Mouse (Mus musculus) layer of hippocampus, adult 11-12 months (tissue): ENCODE data around the gene Trabd2b.

Experiments used
- DNase-seq: peaks from one replicate; pipeline ENCODE4 v3.0.0; 2022; ENCODE audit warnings: low spot score

Trabd2b gene

DNA sequence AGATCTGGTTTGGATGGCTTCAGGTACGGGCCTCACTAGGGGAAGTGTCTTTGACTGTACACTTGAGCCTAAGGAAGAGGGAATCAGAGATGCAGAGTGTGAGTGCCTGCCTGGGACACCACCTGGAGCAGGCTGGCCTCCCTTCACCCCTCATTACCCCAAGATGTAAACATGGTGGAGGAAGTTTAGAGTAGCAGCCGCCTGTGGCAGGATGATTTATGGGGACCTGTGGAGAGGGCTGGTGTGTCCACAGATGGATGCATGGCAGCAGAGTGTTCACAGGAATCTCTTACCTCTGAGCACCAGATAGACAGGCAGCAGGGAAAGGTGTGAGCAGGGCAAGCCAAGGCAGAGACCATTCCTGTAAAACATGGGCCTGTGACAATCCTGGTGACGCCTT is 199.1 kb downstream of the Trabd2b start:
- DNase-seq = no peak

DNA sequence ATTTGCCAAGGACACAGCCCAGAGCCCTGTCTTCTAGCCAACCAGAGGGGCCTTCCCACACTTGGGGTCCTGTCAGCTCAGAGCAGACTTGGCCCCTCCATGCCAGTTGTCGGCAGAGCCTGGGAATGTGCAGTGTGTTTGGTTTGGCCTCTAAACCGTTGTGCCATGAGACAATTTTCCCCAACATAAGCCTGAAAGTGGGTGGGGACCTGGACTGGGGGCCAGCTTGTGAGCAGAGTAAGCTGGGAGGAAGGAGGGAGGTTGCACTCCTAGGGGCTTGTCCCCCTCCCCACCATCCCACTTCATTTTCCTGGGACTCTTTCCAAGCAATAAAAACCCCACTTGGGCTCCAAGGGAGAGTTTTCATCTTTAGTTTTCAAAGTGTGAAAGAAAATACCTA is 201.3 kb downstream of the Trabd2b start:
- no peak for DNase-seq

DNA sequence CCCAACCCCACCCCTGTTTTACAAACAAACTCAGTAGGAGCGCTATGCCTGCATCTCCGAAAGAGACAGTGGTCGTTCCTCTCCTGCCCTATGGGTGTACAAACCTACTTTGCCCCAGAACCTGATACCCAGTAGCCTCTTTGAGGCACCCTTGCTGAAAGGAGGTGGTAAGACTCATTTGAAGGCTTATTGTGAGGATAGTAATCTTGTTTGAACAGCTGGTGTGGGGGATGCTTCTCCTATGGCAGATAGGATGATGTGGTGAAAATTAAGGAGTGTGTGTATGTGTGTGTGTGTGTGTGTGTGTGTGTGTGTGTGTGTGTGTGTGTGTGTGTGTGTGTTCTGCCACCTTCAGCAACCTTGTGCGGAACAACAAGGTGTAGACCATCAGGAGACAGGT is 202.8 kb downstream of the Trabd2b start:
- no peak for DNase-seq

DNA sequence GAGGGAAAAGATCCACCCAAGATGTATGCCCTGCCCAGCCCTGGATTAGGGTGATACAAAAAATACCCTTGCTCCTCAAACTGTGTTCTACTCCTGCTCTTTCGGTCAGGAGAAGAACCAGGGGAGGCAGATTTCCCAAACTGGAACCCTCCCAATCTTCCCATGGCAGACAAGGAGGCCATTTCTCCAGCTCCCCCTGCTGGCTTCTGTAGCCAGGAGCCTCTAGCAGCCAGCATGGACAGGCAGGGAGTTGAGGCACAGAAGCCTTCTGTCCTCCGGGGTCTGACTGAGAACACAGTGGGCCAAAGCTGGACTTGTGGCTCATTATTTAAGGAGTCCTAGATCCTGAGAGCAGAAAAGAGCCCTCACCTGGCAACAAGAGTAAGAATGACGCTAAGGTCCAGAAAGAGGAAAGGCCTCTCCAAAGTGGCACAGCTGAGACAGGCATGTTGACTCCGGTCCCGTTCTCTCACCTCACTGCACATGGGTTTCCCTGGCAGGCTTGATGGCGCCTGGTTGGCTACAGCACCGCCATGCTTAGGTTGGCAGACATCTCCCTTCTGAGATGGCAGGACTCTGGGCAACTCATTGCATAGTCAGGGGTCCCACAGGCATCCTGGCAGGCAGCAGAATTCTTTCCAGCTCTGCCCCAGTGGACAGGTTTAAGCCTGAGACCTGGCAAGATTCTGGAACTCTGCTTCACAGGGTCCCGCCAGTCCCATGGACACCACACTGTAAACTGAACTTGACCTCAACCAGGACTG is 204.8 kb downstream of the Trabd2b start:
- DNase-seq = peak; percentile 25

DNA sequence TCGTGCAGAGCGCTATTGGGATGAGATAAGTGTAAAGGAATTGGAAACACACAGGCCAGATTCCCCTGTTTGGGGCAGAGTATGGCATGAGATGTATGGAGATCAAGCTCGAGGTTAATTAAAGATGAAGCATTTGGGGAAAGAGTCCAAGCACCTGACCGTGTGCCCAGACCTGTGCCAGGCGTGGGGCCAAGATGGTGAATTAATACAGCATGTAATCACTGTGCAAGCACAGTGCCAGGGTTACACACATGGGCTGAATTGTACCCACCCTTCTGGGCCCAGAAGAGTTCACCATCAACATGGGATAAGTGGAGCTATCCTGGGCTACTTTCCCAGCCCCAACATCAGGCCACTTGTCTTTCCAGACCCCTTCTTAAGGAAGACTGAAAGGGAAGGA is 205.5 kb downstream of the Trabd2b start:
- no peak for DNase-seq

DNA sequence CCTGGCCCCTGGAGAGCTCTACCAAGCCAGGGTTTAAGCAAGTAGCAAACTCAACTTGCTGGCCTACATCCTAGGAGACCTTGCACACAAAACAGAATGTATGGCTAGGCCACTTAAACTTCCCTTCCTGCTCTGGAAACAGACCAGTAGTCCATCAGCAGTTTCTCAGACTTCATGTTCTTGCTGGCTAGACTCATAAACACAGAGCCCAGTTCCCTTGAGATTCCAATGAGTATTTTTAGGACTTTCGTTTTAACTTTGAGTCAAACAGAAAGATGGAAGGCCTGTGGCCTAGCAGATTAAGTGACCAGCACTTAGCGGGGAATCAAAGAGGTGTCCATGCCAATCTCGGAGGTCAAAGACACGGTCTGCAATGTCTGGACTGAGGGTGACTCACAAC is 206.3 kb downstream of the Trabd2b start:
- no peak for DNase-seq

DNA sequence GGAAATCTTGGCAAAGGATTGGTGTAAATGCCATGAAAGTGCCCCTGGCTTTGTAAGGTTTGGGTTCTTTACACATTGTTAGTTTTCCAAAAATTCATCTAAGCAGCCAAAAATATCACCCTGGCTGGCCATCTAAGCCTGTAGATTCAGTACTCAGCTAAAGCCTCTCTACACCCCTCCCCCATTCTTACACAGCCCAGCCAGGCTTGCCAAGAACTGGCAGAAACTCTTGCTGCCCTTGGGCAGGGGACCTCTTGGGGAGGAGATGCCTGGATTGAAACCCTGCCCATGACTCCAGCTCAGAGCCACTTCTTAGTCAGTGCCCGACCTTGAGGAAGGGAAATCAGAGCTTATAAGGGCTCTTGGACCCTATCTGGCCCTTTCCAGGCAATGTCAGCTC is 207.6 kb downstream of the Trabd2b start:
- DNase-seq = no peak

DNA sequence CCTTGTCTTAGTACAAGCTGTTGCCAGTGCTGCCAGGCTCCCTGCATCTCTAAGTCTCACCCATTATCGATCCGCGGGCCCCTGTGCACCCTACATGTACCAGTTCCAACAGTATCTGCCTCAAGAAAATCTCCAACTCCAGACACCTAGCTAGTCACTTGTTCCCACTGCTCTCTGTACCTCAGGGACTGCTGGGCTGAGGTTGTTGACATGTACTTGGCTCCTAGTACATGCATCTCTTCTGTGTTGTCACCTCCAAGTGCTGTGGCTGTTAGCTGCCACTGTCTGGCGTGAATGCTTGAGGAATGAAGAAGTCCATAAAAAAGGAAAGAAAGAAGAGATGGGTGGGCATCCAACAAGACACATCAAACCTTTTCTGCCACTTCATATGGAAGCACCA is 209.2 kb downstream of the Trabd2b start:
- DNase-seq = no peak

DNA sequence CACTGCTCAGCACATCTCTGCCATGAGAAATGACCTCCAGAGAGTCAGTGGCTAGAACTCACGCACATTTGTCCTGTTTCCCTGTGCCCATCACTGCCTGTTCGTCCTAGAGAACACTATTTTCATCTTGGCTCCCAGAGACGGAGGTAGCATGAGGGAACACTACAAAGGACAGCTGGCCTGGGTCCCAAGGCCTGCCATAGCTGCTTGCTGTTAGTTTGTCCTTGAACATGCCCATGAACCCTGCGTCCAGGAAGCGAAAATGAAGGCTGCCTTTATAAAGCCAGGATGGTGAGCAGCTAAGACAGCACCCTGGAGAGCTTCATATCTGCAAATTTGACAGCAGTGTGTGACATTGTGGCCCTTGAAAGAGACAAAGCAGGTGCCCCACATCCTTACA is 216.4 kb downstream of the Trabd2b start:
- DNase-seq = no peak

DNA sequence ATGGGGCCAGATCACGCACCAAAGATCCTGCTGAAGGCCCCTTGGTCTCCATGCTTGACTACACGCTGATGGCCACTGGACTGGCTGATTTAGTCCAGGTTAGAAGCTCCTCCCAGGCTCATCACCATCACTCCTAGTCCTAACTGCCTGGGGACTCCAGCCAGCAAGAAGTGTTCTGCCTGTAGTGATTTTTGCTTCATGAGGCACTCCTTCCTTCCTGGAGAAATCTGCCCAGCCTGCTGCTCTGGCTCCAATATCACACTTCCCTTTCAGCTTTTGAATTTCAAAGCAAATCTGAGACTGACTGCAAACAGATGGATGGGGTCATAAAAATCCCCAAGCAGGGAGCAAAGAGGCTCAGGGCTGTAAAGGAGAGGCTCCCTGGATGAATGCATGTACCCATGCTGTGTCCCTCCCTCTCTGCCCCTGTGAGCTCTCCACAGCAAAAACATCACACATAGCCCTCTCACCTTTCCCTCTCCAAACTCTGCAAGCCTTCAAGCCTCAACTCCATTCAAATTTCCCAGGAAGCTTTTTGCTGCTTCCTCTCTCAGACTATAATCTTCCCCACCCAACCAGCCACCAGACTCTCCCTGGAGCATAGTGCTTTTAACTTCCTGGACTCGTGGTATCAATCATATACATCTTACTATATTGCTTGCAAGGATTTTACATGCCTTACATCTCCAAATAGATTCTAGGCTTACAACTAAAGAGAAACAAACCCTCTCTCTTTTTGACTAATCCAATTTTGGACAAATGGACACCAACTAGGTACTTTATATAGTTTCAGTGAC is 217.8 kb downstream of the Trabd2b start:
- DNase-seq = no peak

DNA sequence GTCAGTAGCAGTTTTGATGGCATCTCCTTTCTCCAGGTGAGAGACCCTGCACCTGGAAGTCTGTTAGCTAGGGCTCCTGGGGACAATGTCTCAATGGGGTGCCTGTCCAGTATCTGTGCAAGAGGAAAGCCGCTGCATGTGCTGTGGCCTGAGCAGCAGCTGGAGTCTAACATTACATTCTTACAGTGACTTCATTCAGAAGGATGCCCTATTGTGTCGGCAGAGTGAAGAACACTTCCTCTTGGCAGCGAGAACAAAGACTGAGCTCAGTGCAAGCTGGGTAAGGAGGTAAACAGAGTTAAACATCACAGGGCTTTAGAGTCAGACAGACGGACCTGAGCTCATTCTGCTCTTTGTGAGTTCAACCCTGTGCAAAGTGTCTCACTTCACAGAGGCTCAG is 218.8 kb downstream of the Trabd2b start:
- DNase-seq = no peak

DNA sequence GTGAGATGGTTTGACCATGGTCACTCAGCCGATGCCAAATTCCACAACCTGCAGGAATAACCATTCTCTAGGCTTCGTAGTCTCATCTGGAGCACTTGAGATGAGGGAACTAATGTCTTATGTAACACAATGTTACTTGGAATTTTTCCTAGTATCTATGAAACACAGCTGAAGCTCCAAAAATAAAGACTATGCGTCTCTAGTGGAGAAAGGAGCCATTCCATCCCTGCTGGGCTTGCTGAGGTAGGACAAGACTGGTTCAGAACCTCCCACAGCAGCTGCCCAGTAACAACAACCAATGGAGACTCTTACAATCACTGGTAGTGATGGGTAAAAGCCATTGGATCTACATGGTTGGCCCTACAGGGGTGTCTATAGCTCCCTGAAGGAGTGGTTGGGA is 219.4 kb downstream of the Trabd2b start:
- DNase-seq = no peak

DNA sequence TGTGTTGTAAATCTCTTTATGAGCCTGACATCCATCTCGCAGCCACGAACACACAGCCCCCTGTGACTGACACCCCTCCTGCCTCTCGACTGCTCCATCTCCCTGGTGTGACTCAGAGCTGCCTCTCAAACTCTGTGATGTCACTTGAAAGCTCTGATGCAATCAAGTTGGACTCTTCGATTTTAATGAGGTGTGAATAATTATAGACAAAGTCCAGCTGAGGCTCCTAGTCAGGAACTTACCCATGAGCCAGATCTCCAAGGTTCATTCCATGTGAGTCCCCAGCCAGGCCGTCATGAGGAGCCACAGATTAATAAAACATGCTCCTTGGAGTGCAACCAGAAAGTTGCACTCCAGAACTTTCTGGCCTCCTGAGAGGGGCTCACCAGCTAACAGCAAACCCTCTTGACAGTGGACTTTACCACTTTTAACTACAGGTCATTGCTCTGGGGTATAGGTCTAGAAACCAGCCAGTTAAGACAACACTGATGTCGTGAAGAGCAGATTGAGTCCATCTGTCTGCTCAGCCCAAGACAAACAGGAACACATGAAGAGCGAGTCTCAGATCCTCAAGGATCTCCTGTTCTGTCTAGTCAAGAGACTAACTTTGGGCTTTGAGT is 221.3 kb downstream of the Trabd2b start:
- DNase-seq = no peak

DNA sequence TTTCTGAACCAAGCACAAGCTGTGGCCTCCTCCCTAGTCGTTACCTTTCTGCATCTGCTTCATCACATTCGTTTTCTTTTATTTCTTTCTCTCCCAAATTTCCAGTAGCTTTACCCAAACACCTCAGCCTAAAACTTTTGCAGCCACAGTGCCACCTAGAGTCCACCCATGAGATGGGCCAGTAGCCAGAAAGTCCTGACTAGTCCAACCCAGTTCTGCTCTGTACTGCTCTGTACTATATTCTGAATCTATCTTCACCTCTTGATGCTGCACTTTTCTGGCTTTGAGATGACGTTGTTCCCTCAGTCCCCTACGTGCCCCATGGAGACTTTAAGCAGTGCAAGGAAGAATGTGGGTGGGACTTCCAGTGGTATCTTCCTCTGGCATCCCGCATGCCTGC is 229.4 kb downstream of the Trabd2b start:
- DNase-seq = peak; percentile 78

DNA sequence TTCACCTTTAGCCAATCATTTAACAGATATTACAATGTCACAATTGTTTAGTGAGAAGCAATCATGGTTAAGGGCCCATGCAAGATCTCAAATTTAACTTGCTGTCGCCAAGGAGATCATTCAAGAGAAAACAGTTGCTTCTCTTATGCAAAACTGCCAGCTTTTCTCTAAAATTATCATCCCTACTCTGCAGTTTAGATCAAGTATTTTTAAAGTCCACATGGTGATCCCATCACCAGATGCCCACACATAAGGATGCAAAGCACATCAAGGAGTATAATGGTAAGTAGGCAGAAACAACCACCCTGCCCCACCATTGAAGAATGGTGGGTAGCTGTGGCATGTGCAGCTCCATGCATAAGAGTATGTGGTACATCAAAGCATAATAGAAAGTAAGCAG is 229.8 kb downstream of the Trabd2b start:
- DNase-seq = peak; percentile 35

DNA sequence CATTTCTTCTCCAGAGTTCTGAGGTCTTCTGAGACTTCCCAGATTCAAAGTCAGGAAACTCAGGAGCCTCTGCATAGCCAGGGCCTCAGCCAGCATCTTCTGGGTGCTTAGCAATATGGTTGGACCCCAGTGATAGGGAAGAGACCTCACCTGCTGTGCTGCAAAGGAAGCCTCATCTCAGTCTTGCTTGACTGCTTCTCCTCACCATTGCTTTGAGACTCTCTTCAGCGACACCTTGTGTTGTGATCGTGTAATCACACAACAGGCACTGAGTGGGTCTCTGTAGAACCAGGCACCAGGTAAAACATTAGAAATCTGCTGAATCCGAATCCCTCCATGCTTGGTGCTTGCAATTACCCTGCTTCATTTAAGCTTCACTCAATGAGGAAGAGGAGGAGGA is 230.6 kb downstream of the Trabd2b start:
- DNase-seq = no peak

DNA sequence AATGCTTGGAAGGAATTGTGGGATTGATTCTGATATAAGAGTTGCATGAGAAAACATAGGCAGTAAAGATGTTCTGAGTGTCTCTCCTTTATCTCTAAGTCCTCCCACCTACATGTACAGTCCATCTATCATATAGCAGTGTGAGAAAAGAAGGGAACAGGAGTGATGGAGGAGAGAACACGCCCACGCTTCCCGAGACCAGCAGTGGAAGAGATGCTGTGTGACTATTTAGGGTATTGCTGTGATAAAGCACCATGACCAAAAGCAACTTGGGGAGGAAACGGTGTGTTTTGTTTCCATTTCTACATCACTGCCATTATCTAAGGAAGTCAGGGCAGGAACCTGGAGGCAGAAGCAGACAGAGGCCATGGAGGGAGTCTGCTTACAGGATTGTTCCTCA is 235.9 kb downstream of the Trabd2b start:
- DNase-seq = no peak

DNA sequence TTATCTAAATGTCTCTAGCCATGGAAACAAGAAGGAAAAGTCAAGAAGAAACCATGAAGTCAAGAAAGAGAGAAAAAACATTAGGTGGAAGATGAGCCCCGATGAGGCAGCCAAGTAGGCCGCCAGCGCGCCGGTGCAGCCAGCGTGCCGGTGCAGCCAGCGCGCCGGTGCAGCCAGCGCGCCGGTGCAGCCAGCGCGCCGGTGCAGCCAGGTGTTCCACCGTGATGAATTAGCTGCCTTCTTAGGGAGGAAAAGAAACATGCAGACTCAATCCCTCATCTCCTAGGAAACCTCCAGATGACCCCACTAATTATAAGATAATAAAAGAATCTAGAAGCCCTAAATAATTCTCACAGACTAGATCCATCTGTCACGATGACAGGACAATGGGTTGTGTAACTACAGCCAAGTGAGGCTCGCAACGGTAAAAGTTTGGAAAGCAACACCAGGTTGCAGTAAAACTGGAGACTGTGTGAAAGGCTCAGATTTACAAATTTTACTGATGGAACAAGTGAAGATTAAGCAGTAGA is 237.2 kb downstream of the Trabd2b start:
- no peak for DNase-seq

DNA sequence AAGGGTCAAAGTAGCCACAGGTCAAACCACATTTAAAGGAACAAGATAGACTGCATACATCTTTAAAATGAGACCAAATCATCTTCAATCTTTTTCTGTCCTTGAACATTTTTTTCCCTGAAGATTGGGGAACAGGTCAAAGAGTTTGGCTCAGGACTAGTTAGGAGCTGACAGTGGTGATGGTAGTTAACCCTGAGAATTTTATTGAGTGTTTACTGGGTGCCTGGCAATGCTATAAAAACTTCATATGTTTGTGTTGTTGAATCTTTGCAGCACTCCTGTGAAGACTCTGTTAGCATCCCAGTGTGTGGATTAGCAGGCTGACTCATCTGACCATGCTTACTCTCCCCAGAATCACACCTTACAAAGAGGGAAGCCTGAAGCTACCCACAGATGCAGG is 238.8 kb downstream of the Trabd2b start:
- no peak for DNase-seq

DNA sequence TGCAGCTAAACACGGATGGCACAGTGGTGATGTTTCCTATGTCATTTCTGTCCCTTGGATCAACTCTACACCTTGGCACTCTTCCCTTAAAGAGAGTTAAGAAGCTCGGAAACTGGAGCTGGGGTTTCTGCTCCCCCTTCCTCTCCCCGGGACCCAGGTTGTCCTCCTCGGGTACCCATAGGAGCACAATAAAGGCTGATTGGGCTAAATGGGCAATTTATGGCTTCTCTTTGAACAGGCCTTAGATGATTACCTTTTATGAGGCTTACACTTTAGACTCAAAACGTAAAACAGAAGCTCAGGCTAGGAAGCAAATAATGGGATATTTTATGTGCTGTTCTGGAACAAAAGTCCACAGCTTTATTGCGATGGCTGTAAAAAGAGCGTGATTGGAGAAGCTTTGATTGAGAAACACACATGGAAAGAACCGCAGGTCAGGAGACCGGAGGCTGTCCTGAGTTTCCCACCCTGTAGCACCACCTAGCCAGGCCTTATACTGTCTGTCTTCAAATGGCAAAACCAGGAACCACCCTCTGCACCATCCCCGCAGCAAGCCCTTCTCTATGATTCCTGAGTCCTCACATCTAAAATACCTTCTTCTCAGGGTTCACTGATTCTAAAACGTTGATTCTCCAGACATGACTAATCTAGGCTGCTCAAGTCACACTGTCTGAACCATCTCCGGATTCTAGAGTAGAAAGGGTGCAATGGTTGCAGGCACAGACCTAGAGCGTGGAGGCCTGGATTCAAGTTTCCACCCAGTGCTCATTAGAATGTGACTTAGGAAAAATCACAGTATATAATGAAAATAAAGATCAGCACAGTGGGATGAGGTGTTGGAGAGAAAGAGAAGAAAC is 240.5 kb downstream of the Trabd2b start:
- no peak for DNase-seq

DNA sequence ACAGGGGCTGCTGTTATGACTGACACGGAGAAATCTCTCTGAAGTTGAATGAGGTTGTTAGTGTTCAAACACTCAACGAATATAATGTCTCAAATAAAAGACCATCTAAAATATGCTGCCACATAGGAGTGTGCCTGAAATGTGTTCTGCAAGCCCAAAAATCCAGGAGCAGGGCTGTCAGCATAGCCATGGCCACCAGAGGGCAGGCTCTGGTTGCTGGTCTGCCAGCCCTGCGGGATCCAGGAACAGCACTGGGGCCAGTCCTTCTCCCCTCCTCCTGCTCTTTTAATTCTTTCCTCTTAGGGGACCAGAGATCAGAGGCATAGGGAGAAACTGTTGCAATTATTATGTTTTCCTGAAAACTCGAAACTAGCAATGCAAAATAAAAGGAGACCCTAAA is 241.2 kb downstream of the Trabd2b start:
- DNase-seq = peak; percentile 81

DNA sequence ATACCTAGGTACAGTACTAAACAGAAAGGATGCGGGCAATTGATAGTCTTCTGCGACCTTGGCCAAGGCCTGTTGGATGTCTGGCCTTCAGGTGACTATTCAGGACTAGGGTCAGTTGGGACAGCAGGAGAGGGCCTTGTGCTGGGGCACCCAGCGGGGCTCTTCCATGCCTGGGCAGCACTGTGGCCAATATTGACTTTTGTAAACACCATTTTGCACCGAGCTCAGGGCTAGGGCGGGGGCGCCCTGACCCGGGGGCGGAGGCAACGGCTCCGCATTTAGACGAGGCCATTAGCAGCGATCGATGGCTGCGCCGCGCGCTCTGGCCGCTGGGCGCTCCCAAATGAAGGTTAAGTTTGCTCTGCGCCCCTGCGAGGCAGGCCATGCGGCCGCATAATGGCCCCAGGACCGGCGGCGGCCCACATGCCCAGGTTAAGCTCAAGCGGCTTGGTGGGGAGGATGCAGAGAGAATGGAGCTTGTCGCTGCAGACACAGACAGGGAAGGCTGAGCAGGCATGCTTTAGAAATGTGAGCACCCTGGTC is 242.1 kb downstream of the Trabd2b start:
- DNase-seq = no peak
